Mouse (Mus musculus) lung, adult 2 months (tissue): ENCODE data around the gene Tuba4a. TPM values are rescaled to one million over a fixed set of nuclear protein-coding genes. Genes with fewer than 3 reads are reported as not detected.
A peak's percentile ranks its signal among the peaks of the same experiment; 100 is the strongest.

Experiments used
- DNase-seq: peaks from one replicate; pipeline ENCODE4 v3.0.0; 2022
- H3K4me1 ChIP-seq: fragments of 200-500 bp; 2 replicates; pipeline ENCODE4 v1.6.1; 2011; ENCODE audit warnings: low read length; ENCODE audit not compliant: control insufficient read depth, insufficient read depth
- H3K4me3 ChIP-seq: fragments of 200-500 bp; replicated peaks from 2 replicates; pipeline ENCODE3; 2011; ENCODE audit warnings: low read depth, mild to moderate bottlenecking, control low read depth, low read length; ENCODE audit errors: extremely low read depth
- CTCF ChIP-seq: fragments of 200-500 bp; IDR thresholded peaks from 2 replicates; pipeline ENCODE4 v1.5.1; 2011; ENCODE audit warnings: mild to moderate bottlenecking, low read length, control low read depth; ENCODE audit not compliant: insufficient read depth
- POLR2A ChIP-seq: fragments of 200-500 bp; IDR thresholded peaks from 2 replicates; pipeline ENCODE4 v1.6.1; 2011; ENCODE audit warnings: low read depth, mild to moderate bottlenecking, control low read depth, low read length, borderline replicate concordance; ENCODE audit errors: extremely low read depth
- WGBS: fragments of 180-500 bp; shearing (Covaris S2); methylation state at CpG from one replicate; pipeline ENCODE4 v1.1.7; 2018; 5-methylcytosine and 5-hydroxymethylcytosine counted together
- polyA plus RNA-seq: library from polyadenylated mRNA; depleted of rRNA; stranded (reverse); fragments of >200 nt; gene quantifications from 2 replicates; pipeline ENCODE4 v1.2.3, GENCODE M21; 2012

Tuba4a gene
- polyA plus RNA-seq, 1 experiment, result 103 TPM

DNA sequence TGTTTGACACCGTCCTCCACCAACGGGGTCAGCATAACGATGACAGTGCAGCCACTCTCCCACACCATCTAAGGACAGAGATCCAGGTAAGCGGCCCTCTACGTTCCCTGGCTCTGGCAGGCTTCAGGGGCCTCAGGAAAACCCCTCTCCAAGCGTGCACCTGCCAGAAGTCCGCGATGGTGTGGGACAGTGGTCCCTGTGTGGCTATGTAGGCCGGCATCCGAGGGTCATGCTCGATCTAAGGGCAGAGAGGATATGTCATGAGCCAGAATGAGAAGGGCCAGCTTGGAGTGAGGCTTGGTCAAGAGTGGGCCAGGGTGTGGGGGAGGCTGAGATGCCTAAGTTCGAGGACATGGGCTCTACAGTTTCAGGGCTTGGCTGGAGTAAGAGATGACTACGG, 32.6 kb upstream of the Tuba4a start:
- 64% methylated on average over 13 of the region's 13 CpGs for WGBS
- no peak for DNase-seq
- no peak overlapping the region for H3K4me3 ChIP-seq
- TF ChIP-seq POLR2A (no peak), CTCF (no peak)
- peaks cover 10% of the 10 kb centered on the region; the same call in 1 of the 2 replicates for H3K4me1 ChIP-seq

- DNase-seq, result peak; percentile 83
- Histone ChIP-seq H3K4me1 (peaks cover 10% of the 10 kb centered on the region; the same call in 1 of the 2 replicates), H3K4me3 (peak overlapping the region; percentile 52)
- TF ChIP-seq POLR2A (0 out of 2 replicates have a peak, but pooled peaks have one; percentile 9), CTCF (peak; percentile 59)
- 6% methylated on average over 21 of the region's 22 CpGs for WGBS
These were observed 31.7 kb upstream of the Tuba4a start for GRCm38 (mm10) chr1:75251112-75251970.

DNA sequence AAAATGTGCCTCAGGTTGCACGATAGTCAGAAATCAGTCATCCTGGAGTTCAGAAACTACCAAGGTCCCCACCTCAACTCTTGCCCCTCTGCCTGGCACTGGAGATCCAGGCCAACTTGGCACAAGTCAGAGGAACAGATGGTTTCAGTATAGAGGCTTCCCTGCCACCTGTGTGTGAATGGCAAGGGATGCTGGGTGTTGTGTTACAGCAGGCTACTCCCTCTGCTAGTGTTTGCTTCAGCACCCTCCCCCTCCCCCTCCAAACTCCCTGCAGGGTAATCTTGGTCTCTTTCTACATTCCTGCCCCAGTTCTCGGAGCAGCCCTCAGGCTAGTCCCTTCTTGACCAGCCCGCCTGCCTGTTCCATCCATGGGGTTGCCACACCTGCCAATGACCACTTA, 30.8 kb upstream of the Tuba4a start:
- 75% methylated on average over 3 of the region's 3 CpGs for WGBS
- DNase-seq, result no peak
- peaks cover 10% of the 10 kb centered on the region; the same call in 1 of the 2 replicates for H3K4me1 ChIP-seq
- H3K4me3 ChIP-seq, result no peak overlapping the region
- no peak for TF ChIP-seq POLR2A
- TF ChIP-seq CTCF, result no peak

GRCm38 (mm10) chr1:75248041-75248772, 28.5 kb upstream of the Tuba4a start:
- Histone ChIP-seq H3K4me1 (peaks cover 10% of the 10 kb centered on the region; the same call in 1 of the 2 replicates), H3K4me3 (no peak overlapping the region)
- 38% methylated on average over 9 of the region's 9 CpGs for WGBS
- peak; percentile 37 for DNase-seq
- TF ChIP-seq CTCF (no peak), POLR2A (no peak)

GRCm38 (mm10) chr1:75247071-75247930, 27.6 kb upstream of the Tuba4a start:
- 83% methylated on average over 16 of the region's 16 CpGs for WGBS
- Histone ChIP-seq H3K4me3 (no peak overlapping the region), H3K4me1 (peaks cover 10% of the 10 kb centered on the region; the same call in 1 of the 2 replicates)
- TF ChIP-seq POLR2A (no peak), CTCF (no peak)
- DNase-seq, result no peak

- TF ChIP-seq POLR2A, result no peak
- TF ChIP-seq CTCF, result no peak
- no peak for DNase-seq
- Histone ChIP-seq H3K4me1 (peaks cover 7% of the 10 kb centered on the region; the same call in 1 of the 2 replicates), H3K4me3 (no peak overlapping the region)
- WGBS, result 35% methylated on average over 4 of the region's 4 CpGs
These were observed 25.2 kb upstream of the Tuba4a start for GRCm38 (mm10) chr1:75244836-75245235.

- H3K4me3 ChIP-seq, result no peak overlapping the region
- DNase-seq, result no peak
- 93% methylated on average over 12 of the region's 12 CpGs for WGBS
- TF ChIP-seq POLR2A, result no peak
- no peak for TF ChIP-seq CTCF
- peaks cover 7% of the 10 kb centered on the region; the same call in 1 of the 2 replicates for H3K4me1 ChIP-seq
These were observed 24.6 kb upstream of the Tuba4a start for GRCm38 (mm10) chr1:75244175-75244826.

DNA sequence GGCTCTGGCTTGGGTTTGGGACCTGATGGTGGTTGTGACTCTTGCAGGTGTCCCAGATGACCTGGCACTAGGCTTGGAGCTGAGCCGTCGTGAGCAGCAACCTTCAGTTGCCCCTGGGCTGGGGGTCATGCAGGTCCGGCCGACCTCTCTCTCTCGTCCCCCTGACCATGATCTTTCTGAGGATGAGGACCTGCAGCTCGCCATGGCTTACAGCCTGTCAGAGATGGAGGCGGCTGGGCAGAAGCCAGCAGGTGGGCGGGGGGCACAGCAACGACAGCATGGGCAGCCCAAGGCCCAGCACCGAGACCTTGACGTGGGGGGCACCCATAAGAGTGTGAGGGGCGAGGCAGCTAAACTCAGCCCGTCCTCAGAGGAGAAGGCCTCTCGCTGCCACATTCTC, 23.7 kb upstream of the Tuba4a start:
- whole genome bisulfite sequencing, result 91% methylated on average over 14 of the region's 14 CpGs

More for the DNA sequence above, 23.7 kb upstream of the Tuba4a start:
- DNase-seq, result no peak
- H3K4me3 ChIP-seq, result no peak overlapping the region
- H3K4me1 ChIP-seq, result peaks cover 5% of the 10 kb centered on the region; the same call in 1 of the 2 replicates
- TF ChIP-seq CTCF (no peak), POLR2A (no peak)
